Mouse (Mus musculus) fat pad, adult 2 months (tissue): Measurements from ENCODE around the gene Aanat.

Experiments used
- DNase-seq: peaks from one replicate; pipeline ENCODE4 v3.0.0-alpha.2; 2011; ENCODE audit warnings: low read depth, low spot score; ENCODE audit errors: extremely low read depth

Gene Aanat

GRCm38 (mm10) chr11:116586310-116586709 is at the start of gene Aanat:
Aanat (plus strand) TSS chr11:116586432.
- no peak for DNase-seq

GRCm38 (mm10) chr11:116536685-116537084 is 49.5 kb upstream of the Aanat start:
- no peak for DNase-seq

GRCm38 (mm10) chr11:116537388-116537787 is 48.8 kb upstream of the Aanat start:
- no peak for DNase-seq

- DNase-seq: no peak
Measured at GRCm38 (mm10) chr11:116538142-116538735, 48.0 kb upstream of the Aanat start.

- DNase-seq: no peak
Measured at GRCm38 (mm10) chr11:116541183-116541582, 45.0 kb upstream of the Aanat start.

GRCm38 (mm10) chr11:116543110-116543509 is 43.1 kb upstream of the Aanat start:
- no peak for DNase-seq

- no peak for DNase-seq
Measured at GRCm38 (mm10) chr11:116547296-116548060, 38.8 kb upstream of the Aanat start.

GRCm38 (mm10) chr11:116548780-116549179 is 37.5 kb upstream of the Aanat start:
- no peak for DNase-seq

GRCm38 (mm10) chr11:116549273-116550038 is 36.8 kb upstream of the Aanat start:
- no peak for DNase-seq

GRCm38 (mm10) chr11:116550748-116551147 is 35.5 kb upstream of the Aanat start:
- DNase-seq: no peak

- DNase-seq: no peak
Measured at GRCm38 (mm10) chr11:116552194-116552593, 34.0 kb upstream of the Aanat start.

GRCm38 (mm10) chr11:116554171-116554878 is 31.9 kb upstream of the Aanat start:
- no peak for DNase-seq

GRCm38 (mm10) chr11:116555572-116555971 is 30.7 kb upstream of the Aanat start:
- DNase-seq: no peak

- DNase-seq: no peak
Measured at GRCm38 (mm10) chr11:116556308-116556707, 29.9 kb upstream of the Aanat start.

GRCm38 (mm10) chr11:116565283-116566041 is 20.8 kb upstream of the Aanat start:
- DNase-seq: no peak

GRCm38 (mm10) chr11:116567531-116567930 is 18.7 kb upstream of the Aanat start:
- no peak for DNase-seq

- DNase-seq: no peak
Measured at GRCm38 (mm10) chr11:116570821-116571220, 15.4 kb upstream of the Aanat start.

GRCm38 (mm10) chr11:116571767-116572679 is 14.2 kb upstream of the Aanat start:
- no peak for DNase-seq

GRCm38 (mm10) chr11:116572756-116573543 is 13.3 kb upstream of the Aanat start:
- DNase-seq: no peak
